Mouse (Mus musculus): ENCODE results near the gene Lsr. TPM values are rescaled to one million over a fixed set of nuclear protein-coding genes. Genes with fewer than 3 reads are reported as not detected.
"Not testable (repeated sequence)": the region's sequence is repeated elsewhere in the genome, so short reads cannot be mapped to it uniquely, and the experiment has no call there.

Lsr gene
- polyA plus RNA-seq, 1 experiment from 2014 or later: 26.1 TPM

GRCm38 (mm10) chr7:30952441-30953265, 20.6 kb downstream of the Lsr start:
- Histone ChIP-seq H3K4me2 (no peak overlapping the region), H3K27me3 (no peaks in the 10 kb centered on the region), H3K9ac (no peak overlapping the region), H3K4me3 (no peak overlapping the region), H3K36me3 (peaks cover 63% of the 10 kb centered on the region), H3K4me1 (peaks cover 10% of the 10 kb centered on the region), H3K27ac (no peak overlapping the region), H3K9me3 (no peaks in the 10 kb centered on the region)
- WGBS: 93% methylated on average over 16 of the region's 16 CpGs
- no peak for ATAC-seq (ENCODE audit: insufficient number of reproducible peaks, insufficient read depth, low FRiP score, low TSS enrichment, low read depth)

DNA sequence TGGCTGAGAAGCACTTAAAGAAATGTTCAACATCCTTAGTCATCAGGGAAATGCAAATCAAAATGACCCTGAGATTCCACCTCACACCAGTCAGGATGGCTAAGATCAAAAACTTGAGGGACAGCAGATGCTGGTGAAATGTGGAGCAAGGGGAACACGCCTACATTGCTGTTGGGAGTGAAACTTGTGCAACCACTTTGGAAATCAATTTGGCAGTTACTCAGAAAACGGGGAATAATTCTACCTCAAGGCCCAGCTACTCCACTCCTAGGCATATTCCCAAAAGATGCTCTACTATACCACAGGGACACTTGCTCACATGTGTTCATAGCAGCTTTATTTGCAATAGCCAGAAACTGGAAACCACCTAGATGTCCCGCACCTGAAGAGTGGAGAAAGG, 23.4 kb downstream of the Lsr start:
- not testable (repeated sequence) for H3K9me3 ChIP-seq; H3K4me2 ChIP-seq; H3K4me1 ChIP-seq; H3K27ac ChIP-seq; H3K27me3 ChIP-seq; H3K9ac ChIP-seq; ATAC-seq (ENCODE audit: insufficient number of reproducible peaks, insufficient read depth, low FRiP score, low TSS enrichment, low read depth); H3K4me3 ChIP-seq
- H3K36me3 ChIP-seq: peaks cover 75% of the 10 kb centered on the region
- WGBS: 90% methylated on average over 3 of the region's 3 CpGs

GRCm38 (mm10) chr7:30945876-30946275, 27.4 kb downstream of the Lsr start:
- 90% methylated on average over 7 of the region's 7 CpGs for WGBS
- H3K9me3 ChIP-seq: no peaks in the 10 kb centered on the region
- H3K4me2 ChIP-seq: no peak overlapping the region
- no peaks in the 10 kb centered on the region for H3K27me3 ChIP-seq
- H3K9ac ChIP-seq: no peak overlapping the region
- peaks cover 37% of the 10 kb centered on the region for H3K36me3 ChIP-seq
- ATAC-seq (ENCODE audit: insufficient number of reproducible peaks, insufficient read depth, low FRiP score, low TSS enrichment, low read depth): no peak
- no peaks in the 10 kb centered on the region for H3K4me1 ChIP-seq
- no peak overlapping the region for H3K4me3 ChIP-seq
- H3K27ac ChIP-seq: no peak overlapping the region

GRCm38 (mm10) chr7:30945466-30945865, 27.8 kb downstream of the Lsr start:
- ATAC-seq (ENCODE audit: insufficient number of reproducible peaks, insufficient read depth, low FRiP score, low TSS enrichment, low read depth); H3K27me3 ChIP-seq; H3K4me1 ChIP-seq; H3K4me3 ChIP-seq; H3K9ac ChIP-seq; H3K27ac ChIP-seq; H3K9me3 ChIP-seq; H3K4me2 ChIP-seq: not testable (repeated sequence)
- H3K36me3 ChIP-seq: peaks cover 32% of the 10 kb centered on the region
- 89% methylated on average over 7 of the region's 7 CpGs for WGBS

GRCm38 (mm10) chr7:30944706-30945105, 28.6 kb downstream of the Lsr start:
- H3K9me3 ChIP-seq; H3K4me3 ChIP-seq; H3K27ac ChIP-seq; ATAC-seq (ENCODE audit: insufficient number of reproducible peaks, insufficient read depth, low FRiP score, low TSS enrichment, low read depth); H3K9ac ChIP-seq; H3K4me1 ChIP-seq; H3K27me3 ChIP-seq; H3K4me2 ChIP-seq: not testable (repeated sequence)
- WGBS: 60% methylated on average over 2 of the region's 2 CpGs
- H3K36me3 ChIP-seq: peaks cover 26% of the 10 kb centered on the region

- no peak within 1 kb of the TSS for H3K27ac ChIP-seq
- no peak within 1 kb of the TSS for H3K4me3 ChIP-seq
- H3K9ac ChIP-seq: no peak within 1 kb of the TSS
- H3K27me3 ChIP-seq: no peaks in the 10 kb centered on the region
- no peaks in the 10 kb centered on the region for H3K4me1 ChIP-seq
- no peak for ATAC-seq (ENCODE audit: insufficient number of reproducible peaks, insufficient read depth, low FRiP score, low TSS enrichment, low read depth)
- no peaks in the 10 kb centered on the region for H3K9me3 ChIP-seq
- H3K4me2 ChIP-seq: no peak within 1 kb of the TSS
- WGBS: 69% methylated on average over 9 of the region's 9 CpGs
- H3K36me3 ChIP-seq: peaks cover 20% of the 10 kb centered on the region
Measured at GRCm38 (mm10) chr7:30943909-30944635, 29.2 kb downstream of the Lsr start, which contains the start of gene Hamp. Gene Hamp (minus strand): TSS chr7:30944032.

DNA sequence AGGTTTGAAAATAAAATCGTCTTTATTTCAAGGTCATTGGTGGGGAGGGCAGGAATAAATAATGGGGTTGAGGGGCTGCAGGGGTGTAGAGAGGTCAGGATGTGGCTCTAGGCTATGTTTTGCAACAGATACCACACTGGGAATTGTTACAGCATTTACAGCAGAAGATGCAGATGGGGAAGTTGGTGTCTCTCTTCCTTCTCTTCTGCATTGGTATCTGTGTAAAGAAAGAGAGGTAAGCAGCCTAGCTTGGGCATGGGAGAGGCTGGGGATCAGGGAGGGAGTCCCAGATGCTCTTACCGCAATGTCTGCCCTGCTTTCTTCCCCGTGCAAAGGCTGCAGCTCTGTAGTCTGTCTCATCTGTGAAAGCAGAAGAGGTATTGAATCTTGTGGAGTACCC, 30.9 kb downstream of the Lsr start:
- H3K9me3 ChIP-seq; H3K4me3 ChIP-seq; H3K4me2 ChIP-seq; H3K9ac ChIP-seq; H3K27ac ChIP-seq; ATAC-seq (ENCODE audit: insufficient number of reproducible peaks, insufficient read depth, low FRiP score, low TSS enrichment, low read depth); H3K4me1 ChIP-seq; H3K27me3 ChIP-seq: not testable (repeated sequence)
- WGBS: 33% methylated on average over 3 of the region's 3 CpGs
- peaks cover 15% of the 10 kb centered on the region for H3K36me3 ChIP-seq

- not testable (repeated sequence) for H3K4me2 ChIP-seq; H3K4me1 ChIP-seq; H3K4me3 ChIP-seq; H3K9me3 ChIP-seq; H3K36me3 ChIP-seq; H3K9ac ChIP-seq; H3K27me3 ChIP-seq; H3K27ac ChIP-seq; ATAC-seq (ENCODE audit: insufficient number of reproducible peaks, insufficient read depth, low FRiP score, low TSS enrichment, low read depth)
- whole genome bisulfite sequencing: 88% methylated on average over 1 of the region's 1 CpGs
Measured at GRCm38 (mm10) chr7:30940070-30940469, 33.2 kb downstream of the Lsr start.

DNA sequence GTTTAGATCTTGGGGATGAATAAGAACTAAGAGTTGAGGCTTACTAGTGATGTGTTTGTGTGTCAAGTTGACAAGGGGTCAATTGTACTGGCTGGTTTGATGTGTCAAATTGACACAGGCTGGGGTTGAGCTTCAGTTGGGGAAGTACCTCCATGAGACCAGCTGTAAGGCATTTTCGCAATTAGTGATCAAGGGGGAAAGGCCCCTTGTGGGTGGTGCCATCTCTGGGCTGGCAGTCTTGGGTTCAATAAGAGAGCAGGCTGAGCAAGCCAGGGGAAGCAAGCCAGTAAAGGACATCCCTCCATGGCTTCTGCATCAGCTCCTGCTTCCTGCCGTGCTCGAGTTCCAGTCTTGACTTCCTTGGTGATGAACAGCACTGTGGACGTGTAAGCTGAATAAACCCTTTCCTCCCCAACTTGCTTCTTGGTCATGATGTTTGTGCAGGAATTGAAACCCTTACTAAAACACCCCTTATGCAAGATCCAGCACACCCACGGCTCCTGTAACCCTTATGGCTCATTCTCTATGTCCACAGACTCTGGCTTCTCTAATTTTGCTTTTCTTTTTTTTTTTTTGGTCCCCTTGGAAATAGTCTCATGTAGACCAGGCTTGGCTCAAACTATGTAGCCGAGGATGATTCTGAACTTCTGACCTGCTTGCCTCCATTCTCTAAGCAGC, 37.7 kb downstream of the Lsr start:
- H3K27me3 ChIP-seq; ATAC-seq (ENCODE audit: insufficient number of reproducible peaks, insufficient read depth, low FRiP score, low TSS enrichment, low read depth); H3K27ac ChIP-seq; H3K36me3 ChIP-seq; H3K9me3 ChIP-seq; H3K9ac ChIP-seq; H3K4me1 ChIP-seq; H3K4me2 ChIP-seq; H3K4me3 ChIP-seq: not testable (repeated sequence)
- WGBS: 56% methylated on average over 6 of the region's 6 CpGs

DNA sequence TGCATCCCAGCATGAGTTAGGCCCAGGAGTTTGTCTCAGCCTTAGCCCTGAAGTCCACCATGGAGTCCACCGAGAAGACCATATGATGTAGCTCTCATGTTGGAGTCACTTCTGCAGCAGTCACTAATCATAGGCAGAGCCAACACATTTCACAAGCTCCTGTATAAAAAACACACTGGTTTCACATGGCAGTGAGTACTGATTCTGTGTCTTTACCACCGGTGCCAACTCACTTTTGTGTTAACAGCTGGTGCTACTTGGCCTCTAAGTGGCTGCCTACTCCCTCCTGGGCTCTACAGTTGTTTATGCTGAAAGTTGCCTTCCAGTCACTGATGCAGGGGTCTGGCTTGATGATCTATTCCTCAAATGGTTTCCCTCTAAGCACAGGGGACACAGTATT, 48.7 kb downstream of the Lsr start, which contains the start of gene Hamp2:
TSS of gene Hamp2 (minus strand) at position 101 of the 400 bp plus-strand sequence.
- H3K4me3 ChIP-seq; H3K9ac ChIP-seq; H3K36me3 ChIP-seq; ATAC-seq (ENCODE audit: insufficient number of reproducible peaks, insufficient read depth, low FRiP score, low TSS enrichment, low read depth); H3K9me3 ChIP-seq; H3K4me2 ChIP-seq; H3K4me1 ChIP-seq; H3K27me3 ChIP-seq; H3K27ac ChIP-seq: not testable (repeated sequence)
- WGBS: 74% methylated on average over 2 of the region's 2 CpGs

DNA sequence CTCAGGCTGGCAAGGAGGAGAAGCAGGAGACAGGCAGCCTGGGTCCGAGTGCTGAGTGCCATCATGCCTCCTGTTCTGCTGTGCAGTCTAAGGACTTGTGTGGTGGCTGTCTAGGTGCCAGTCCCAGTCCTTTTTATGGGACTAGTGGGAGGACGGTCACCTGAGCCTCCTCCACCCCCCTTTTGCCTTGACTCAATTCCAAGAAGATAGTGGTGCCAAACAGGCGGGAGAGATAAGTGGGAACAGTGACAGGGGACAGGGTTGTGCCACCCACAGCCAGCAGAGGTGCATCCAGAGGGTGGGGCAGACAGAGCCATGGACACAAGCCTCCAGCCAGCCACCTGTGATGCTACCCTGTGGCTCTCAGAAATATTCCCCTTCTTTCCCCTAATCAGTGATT, 49.2 kb downstream of the Lsr start:
- Histone ChIP-seq H3K36me3 (no peaks in the 10 kb centered on the region), H3K4me2 (no peak overlapping the region), H3K9ac (no peak overlapping the region), H3K4me1 (no peaks in the 10 kb centered on the region), H3K4me3 (no peak overlapping the region), H3K27ac (no peak overlapping the region), H3K9me3 (no peaks in the 10 kb centered on the region), H3K27me3 (no peaks in the 10 kb centered on the region)
- WGBS: 69% methylated on average over 3 of the region's 3 CpGs
- no peak for ATAC-seq (ENCODE audit: insufficient number of reproducible peaks, insufficient read depth, low FRiP score, low TSS enrichment, low read depth)

Measured in embryonic facial prominence, embryonic 13.5 days (tissue).